Mouse (Mus musculus) lung, postnatal 0 days (tissue): Measurements from ENCODE around the gene Mapk10.

Experiments used
- CTCF ChIP-seq: IDR thresholded peaks from 2 replicates; pipeline ENCODE4 v1.5.1; 2016; ENCODE audit warnings: antibody characterized with exemption, mild to moderate bottlenecking
- EP300 ChIP-seq: IDR thresholded peaks from 2 replicates; pipeline ENCODE4 v1.6.1; 2016; ENCODE audit warnings: antibody characterized with exemption, mild to moderate bottlenecking, control low read depth

- TF ChIP-seq EP300 (no peak), CTCF (no peak)
Measured at GRCm38 (mm10) chr5:103194549-103194948, 16.6 kb downstream of the Mapk10 start.
